Mouse (Mus musculus) brown adipose tissue, adult 24 weeks (tissue): ENCODE measurements around the gene Enpp1. TPM values are rescaled to one million over a fixed set of nuclear protein-coding genes. Genes with fewer than 3 reads are reported as not detected.

Experiments
- polyA plus RNA-seq: library from polyadenylated mRNA; stranded (reverse); fragments of >200 nt; gene quantifications from 2 replicates; pipeline ENCODE4 v1.2.4, GENCODE M21; 2012; ENCODE audit not compliant: missing spikeins, insufficient read depth, insufficient read length

The Enpp1 gene
- polyA plus RNA-seq, 1 experiment, result 0.52 TPM

Other genes starting within 250 kb of the Enpp1 start
- 3.3 and 4.3 TPM in 2 replicates for gene Ccn2, start 116.7 kb downstream of the Enpp1 start, polyA plus RNA-seq
- 2.2 and 5.0 TPM in 2 replicates for gene Enpp3, start 130.7 kb upstream of the Enpp1 start, polyA plus RNA-seq
- gene Med23, start 157.8 kb upstream of the Enpp1 start, polyA plus RNA-seq, result 8.2 and 10.4 TPM in 2 replicates
- gene Arg1, start 215.3 kb upstream of the Enpp1 start, polyA plus RNA-seq, result 1.7 TPM in 1 of 2 replicates, not detected in the other